Mouse (Mus musculus): ENCODE results near the gene Tmc5.

The Tmc5 gene

DNA sequence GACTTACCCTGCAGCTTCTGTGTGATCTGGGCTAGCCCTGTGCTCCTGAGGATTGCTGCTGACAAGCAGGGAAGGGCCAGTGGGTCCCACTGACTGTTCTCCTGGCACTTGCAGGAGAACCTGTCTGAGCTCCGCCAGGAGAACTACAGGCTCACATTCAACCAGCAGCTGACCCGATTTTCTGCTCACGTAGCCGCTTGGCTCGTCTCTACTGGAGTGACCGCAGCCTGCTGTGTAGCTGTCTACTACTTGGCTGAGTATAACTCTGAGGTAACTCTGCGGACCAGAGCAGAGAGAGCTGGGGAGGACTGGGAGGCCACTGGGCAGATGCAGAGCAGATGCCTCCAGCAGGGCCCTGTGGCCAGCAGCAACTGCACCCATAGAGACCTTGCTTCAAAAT is 52.2 kb downstream of the Tmc5 start:
- POLR2A ChIA-PET: no interaction called here
- CTCF ChIA-PET: interaction anchor here in 2 of 4 experiments (0.6 to 1.2 kb wide), 2 partner anchors 131 to 843 kb away, joined by 3 to 4 read pairs; no protein-coding TSS in a partner anchor

DNA sequence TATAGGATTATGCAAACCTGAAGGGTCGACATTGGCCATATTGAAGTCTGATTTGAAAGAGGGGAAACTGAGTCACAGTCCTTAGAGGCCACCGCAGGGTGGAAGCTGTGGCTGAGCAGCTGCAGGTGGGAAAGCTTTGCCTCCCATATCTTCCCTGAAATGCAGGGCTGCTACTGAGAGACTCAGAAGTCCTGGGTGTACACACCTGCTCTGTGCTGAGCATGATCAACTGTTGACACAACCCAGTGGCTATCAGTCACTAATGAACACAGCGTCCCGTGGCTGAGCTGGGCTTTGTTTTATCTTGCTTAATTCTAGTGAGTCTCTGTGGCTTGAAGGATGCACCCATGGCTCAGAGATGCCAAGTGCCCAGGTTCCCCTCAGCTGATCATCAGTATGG is 53.0 kb downstream of the Tmc5 start:
- ChIA-PET CTCF (interaction anchor here in 1 of 4 experiments (1.2 kb wide), 1 partner anchor 131 kb away, joined by 4 read pairs; no protein-coding TSS in a partner anchor), POLR2A (interaction anchor here in 3 of 4 experiments (0.5 to 1.2 kb wide), 3 partner anchors 9 to 41 kb away, joined by 3 to 4 read pairs (median 3); no protein-coding TSS in a partner anchor)

DNA sequence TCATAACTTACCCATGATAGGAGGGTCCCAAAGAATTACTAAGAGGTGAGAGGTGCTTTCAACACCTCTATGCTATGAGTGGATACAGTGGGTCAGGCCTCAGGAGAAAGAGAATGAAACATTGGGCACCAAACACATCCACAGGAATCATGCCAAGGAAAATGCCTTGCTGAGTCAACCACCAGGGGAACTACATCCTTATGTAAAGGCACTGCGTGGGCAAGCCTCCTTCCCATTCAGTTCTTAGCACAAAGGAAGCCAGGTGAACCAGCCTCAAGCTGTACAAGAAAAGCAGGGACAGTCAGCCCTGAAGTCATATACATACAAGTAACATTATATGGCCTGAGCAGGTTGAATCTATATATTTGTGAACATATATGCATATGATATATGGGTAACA is 53.8 kb downstream of the Tmc5 start:
- ChIA-PET CTCF (no interaction called here), POLR2A (interaction anchor here in 1 of 4 experiments (1.2 to 1.5 kb wide), 2 partner anchors 8 to 9 kb away, joined by 4 read pairs; no protein-coding TSS in a partner anchor)

DNA sequence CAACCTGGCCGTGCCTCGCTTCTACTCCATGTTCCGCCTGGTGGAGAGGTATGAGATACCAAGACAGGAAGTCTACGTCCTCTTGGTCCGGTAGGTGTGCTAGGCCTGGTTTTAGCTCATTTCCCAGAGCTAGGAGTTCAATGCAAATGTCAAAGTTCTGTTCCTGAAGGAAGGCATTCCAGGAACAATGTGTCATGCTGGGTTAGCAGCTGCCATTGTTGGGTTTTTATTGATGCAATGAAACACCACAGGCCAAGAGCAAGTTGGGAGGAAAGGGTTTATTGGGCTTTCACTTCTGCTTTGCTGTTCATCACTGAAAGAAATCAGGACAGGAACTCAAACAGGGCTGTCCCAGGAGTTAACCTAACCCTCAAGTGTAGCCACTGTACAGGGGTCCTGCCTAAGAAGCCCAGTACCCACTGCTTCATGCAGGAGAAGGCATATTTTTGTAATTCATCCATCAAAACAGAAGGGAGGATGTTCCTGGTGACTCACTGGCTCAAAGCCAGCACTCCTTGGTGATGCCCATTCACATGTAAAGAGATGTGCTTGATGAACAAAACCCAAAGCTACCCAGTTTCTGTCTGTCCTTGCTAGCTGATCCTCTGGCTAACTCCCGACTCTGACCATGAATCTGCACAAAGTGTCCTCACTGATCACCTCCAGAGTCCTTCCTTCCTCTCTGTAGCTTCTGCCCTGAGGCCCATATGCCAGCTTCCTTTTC is 55.6 kb downstream of the Tmc5 start:
- ChIA-PET CTCF (interaction anchor here in 2 of 4 experiments (0.5 to 1.3 kb wide), 4 partner anchors 15 to 178 kb away, joined by 3 to 4 read pairs (median 4); no protein-coding TSS in a partner anchor), POLR2A (interaction anchor here in 3 of 4 experiments (0.7 to 1.7 kb wide), 13 partner anchors 8 to 179 kb away, joined by 3 to 10 read pairs (median 3); partner anchors contain the start of genes Ccp110 (in 1 of the 3) and Tmc5 (in 1 of the 3))

DNA sequence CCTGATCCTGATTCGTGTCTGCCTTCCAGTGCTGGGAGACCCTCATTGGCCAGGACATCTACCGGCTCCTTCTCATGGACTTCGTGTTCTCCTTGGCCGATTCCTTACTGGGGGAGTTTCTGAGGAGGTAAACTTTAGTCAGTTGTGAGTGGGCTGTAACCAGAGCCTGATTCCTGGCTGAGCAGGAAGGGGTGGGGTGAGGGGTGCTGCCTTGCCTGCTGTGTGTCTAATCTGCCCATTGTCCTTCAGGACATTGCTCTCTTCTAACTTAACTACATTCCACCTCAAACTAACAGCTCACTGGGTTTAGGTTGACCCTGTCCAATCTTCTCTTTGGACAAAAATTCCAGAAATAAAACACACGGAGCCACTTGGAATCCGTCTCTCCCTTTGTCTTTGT is 59.6 kb downstream of the Tmc5 start:
- ChIA-PET CTCF (interaction anchor here in 1 of 4 experiments (0.7 to 1.2 kb wide), 2 partner anchors 143 to 579 kb away, joined by 3 to 4 read pairs; no protein-coding TSS in a partner anchor), POLR2A (interaction anchor here in 1 of 4 experiments (0.7 kb wide), 1 partner anchor 84 kb away, joined by 3 read pairs; no protein-coding TSS in a partner anchor)

DNA sequence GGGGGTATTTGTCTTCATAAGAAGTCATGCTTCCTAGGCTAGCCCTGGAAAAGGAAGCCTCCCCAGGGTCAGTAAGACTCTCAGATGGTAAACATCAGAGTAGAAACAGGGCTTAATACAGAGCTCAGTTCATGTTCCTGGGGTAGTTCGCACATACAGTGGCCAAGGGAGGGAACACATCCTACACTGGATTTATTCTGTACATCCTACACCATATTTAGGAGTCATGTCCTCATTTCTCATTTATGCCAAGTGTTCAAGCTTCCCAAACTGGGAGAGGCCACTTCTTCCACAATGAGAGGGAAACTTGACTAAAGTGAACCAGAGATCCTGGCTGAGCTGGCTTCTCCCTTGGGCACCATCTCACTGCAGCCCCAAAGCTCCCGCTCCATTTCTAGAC is 70.7 kb downstream of the Tmc5 start:
- POLR2A ChIA-PET: no interaction called here

DNA sequence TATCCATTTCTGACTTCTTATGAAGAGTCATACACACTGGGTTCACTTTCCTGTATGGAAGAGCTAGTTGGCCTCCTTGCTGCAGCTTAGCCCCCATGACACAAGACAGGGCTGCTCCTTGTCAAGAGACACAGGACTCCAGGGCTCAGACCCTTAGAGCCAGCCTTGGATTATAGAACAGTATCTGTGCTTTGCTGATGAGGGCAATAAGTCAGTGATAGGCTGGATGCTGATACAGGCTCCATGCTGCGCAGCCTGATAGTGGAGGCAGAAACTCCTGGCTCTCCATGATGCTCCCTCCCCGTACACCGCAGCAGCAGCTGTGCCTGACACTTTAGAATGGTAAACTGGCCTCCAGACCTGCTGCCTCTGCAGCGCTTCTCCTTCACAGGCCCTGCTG is 73.0 kb downstream of the Tmc5 start:
- ChIA-PET POLR2A (interaction anchor here in 1 of 4 experiments (0.6 kb wide), 1 partner anchor 21 kb away, joined by 3 read pairs; no protein-coding TSS in a partner anchor), CTCF (interaction anchor here in 1 of 4 experiments (0.6 kb wide), 1 partner anchor 20 kb away, joined by 3 read pairs; no protein-coding TSS in a partner anchor)

More for the DNA sequence above, 70.7 kb downstream of the Tmc5 start:
- CTCF ChIA-PET: no interaction called here

DNA sequence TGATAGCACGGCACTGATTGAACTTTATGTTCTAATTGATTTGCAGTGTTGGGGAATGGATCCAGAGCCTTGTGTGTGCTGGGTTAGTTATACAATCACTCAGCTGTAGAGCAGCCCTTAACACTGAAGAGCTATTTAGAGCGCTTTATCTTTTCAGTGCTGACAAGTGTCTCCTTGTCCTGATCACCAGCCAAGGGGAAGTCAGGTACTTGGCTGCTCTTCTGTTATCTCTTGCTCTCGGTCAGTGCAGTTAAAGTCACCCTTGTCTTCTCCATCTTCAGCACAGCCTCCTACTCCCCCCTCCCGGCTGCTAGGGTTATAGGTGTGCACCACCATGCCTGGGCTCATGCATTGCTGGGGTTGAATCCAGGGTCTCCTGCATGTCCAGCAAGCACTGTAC is 79.7 kb downstream of the Tmc5 start:
- CTCF ChIA-PET: interaction anchor here in 1 of 4 experiments (1.0 kb wide), 1 partner anchor 334 kb away, joined by 3 read pairs; no protein-coding TSS in a partner anchor
- POLR2A ChIA-PET: interaction anchor here in 2 of 4 experiments (0.6 to 1.4 kb wide), 3 partner anchors 10 to 379 kb away, joined by 3 to 5 read pairs (median 3); no protein-coding TSS in a partner anchor

DNA sequence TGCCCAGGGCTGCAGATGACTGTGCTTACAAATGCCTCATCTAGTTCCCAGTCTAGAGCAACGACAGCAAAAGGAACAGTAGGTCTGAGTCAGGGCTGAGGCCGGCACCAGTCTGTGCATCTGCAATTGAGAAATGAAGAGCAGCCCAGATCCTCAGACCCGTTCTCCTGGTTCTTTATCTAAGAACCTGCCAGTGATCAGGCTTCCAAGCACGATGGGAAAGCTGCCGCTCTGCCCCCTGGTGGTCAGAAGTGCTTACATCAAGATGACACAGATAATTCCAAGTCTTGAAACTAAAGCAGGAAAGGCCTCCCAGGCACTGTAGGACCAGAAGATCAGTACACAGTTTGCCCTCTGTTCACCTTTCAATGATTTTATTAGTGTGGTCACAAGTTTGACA is 91.1 kb downstream of the Tmc5 start:
- ChIA-PET POLR2A (interaction anchor here in 2 of 4 experiments (0.5 to 0.6 kb wide), 3 partner anchors 56 to 576 kb away, joined by 3 to 4 read pairs (median 3); partner anchors contain the start of gene Rps15a (in 1 of the 2)), CTCF (interaction anchor here (0.9 to 3.0 kb wide), 12 partner anchors 10 to 383 kb away, joined by 3 to 21 read pairs (median 4); partner anchors contain the start of gene Tmc5 (in 1 of the 4))

DNA sequence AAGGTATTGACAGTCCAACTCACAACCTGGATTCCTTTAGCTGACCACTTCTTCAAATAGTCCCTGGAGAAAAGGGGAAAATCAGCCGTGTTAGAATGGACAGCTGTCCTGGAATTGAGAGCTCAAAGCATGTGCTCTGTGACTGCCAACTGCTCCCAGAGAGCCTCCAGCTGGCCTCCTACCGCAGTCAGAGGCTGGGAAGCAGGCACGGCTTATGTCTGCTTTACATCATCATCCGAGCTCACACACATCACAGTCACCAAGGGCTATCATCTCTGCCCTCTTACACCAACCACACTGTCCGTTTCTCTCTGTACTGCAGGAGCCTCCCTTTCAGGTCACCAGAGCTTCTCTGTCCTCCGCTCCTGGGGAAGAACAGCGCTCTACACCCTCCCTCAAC is 92.0 kb downstream of the Tmc5 start:
- ChIA-PET CTCF (interaction anchor here (0.8 to 3.0 kb wide), 15 partner anchors 10 to 384 kb away, joined by 3 to 21 read pairs (median 4); partner anchors contain the start of gene Tmc5 (in 2 of the 4)), POLR2A (interaction anchor here in 3 of 4 experiments (0.9 to 2.5 kb wide), 5 partner anchors 13 to 95 kb away, joined by 3 to 7 read pairs (median 5); partner anchors contain the start of gene Ccp110 (in 1 of the 3))

DNA sequence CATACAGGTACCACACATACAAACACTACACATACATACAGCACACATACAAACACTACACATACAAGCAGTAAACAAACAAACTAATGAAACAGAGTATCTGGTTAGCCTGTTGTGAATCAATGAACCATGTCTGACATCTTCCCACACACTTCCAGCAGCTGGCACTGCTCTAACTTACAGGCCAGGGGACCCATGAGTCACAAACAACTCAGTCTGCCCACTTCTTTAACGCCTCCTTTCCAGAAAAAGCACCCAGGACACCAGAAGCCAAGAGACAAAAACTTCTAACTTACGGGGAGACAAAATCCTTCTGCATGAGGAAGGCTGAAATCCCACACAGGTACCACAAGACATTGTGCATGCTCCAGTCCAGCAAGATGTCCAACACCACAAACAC is 94.2 kb downstream of the Tmc5 start:
- ChIA-PET POLR2A (interaction anchor here in 2 of 4 experiments (1.0 to 2.5 kb wide), 4 partner anchors 10 to 97 kb away, joined by 3 to 7 read pairs (median 4); no protein-coding TSS in a partner anchor), CTCF (interaction anchor here in 2 of 4 experiments (0.6 to 1.1 kb wide), 2 partner anchors 12 to 244 kb away, joined by 3 to 5 read pairs; no protein-coding TSS in a partner anchor)

DNA sequence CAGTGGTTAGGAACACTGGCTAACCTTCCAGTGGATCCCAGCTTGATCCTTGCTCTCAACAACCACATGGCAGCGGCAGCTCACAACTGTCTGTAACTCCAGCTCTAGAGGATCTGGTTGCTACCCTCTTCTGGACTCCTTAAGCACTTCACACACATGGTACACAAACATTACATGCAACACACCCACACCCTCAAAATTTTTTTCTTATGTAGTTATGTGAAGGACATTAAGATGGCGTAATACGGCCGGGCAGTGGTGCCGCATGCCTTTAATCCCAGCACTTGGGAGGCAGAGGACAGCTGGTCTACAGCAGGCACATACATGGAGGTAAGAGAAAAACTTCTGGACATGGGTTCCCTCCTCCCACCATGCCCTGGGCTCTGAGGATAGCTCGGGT is 99.0 kb downstream of the Tmc5 start:
- POLR2A ChIA-PET: no interaction called here

DNA sequence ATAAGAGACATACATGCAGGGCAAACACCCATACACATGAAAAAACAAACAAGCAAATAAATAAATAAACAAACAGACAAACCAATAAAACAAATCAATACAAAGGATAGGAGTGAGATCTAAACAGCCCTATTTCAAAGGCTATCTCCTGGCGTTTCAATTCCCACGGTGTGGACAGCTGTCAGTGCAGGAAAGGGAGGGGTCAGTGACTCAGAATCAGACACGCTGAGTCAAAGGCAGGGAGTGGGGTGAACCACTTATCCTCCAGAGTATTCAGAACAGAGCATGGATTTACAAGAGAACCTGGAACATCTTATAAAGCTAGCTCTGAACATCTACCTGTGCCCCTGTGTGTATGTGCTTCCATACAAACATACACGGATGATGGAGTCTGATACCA is 100.1 kb downstream of the Tmc5 start:
- CTCF ChIA-PET: interaction anchor here in 1 of 4 experiments (1.5 kb wide), 1 partner anchor 102 kb away, joined by 3 read pairs; no protein-coding TSS in a partner anchor
- POLR2A ChIA-PET: no interaction called here

More for the DNA sequence above, 99.0 kb downstream of the Tmc5 start:
- CTCF ChIA-PET: interaction anchor here in 1 of 4 experiments (1.5 kb wide), 1 partner anchor 101 kb away, joined by 3 read pairs; no protein-coding TSS in a partner anchor

DNA sequence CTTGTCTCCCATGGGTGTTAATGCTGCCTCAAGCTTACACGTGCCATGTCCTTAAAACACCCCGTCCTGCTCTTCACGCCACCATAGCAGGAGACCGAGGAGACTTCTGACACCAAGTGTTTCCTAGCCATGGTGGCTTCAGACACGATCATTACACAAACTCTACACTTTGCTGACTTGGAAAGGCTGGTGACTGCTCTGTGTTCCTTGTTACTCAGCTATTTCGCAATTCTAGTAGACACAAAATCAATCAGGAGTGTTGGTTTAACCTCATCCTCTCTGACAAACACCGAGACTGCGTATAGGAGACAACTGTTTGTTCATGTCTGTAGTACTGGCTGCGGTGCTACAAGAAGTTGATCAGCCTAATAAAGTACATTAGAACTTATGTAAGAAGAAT is 101.8 kb downstream of the Tmc5 start:
- POLR2A ChIA-PET: interaction anchor here in 3 of 4 experiments (0.8 to 1.7 kb wide), 3 partner anchors 12 to 13 kb away, joined by 3 to 5 read pairs (median 3); partner anchors contain the start of gene Ccp110 (in 1 of the 3)
- CTCF ChIA-PET: no interaction called here

DNA sequence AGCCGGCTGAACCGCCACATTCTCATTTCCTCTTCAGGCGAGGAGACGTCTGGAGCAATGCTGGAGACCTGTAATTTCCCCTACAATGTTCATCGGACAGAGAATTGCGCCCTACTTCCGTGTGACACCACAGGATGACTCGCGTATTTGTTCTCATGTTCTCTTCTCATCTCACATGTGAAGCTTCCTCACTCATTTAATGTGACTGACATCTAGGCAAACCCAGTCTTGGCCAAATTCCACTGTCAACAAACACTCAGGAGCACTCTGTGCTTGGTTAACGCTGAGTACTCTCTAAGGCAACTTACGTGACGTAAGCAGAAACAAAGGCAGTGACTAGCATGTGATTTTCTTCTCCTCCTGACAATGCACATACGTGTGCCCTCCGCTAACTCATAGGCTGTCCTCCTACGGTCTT is 106.1 kb downstream of the Tmc5 start:
- ChIA-PET POLR2A (interaction anchor here in 3 of 4 experiments (0.9 to 2.3 kb wide), 7 partner anchors 9 to 170 kb away, joined by 3 to 6 read pairs (median 4); partner anchors contain the start of genes Ccp110 (in 1 of the 3), Coq7 (in 1 of the 3) and Vps35l (in 1 of the 3)), CTCF (no interaction called here)

DNA sequence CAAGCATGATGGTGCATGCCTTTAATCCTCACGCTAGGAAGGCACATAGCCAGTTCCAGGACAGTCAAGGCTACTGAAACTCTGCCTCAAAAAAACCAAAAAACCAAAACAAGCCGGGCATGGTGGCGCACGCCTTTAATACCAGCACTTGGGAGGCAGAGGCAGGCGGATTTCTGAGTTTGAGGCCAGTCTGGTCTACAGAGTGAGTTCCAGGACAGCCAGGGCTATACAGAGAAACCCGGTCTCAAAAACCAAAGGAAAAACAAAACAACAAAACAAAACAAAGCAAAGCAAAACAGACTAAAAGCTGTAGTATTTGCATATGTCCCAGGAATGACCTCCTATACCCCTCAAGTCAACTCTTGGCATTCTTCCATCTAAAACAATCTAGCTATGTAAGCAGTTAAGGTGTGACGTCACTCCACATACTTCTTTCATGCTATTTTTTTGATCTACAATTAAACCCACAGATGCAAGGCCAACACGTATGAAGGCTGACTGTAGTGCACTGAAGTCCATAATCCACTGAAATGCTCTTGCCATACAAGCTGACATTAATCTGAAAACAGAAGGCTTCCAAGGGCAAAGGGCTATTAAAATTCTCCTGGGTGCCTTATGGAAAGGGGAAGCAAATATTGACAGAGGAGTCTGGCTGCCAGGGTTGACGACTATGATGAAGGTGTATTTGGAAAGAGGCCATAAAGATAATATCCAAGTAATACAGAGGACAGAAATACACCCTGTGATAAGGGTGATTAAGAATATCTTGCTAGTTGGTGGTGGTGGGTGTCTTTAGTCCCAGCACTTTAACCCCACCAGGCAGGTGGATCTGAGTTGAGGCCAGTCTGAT is 107.1 kb downstream of the Tmc5 start:
- ChIA-PET POLR2A (interaction anchor here in 2 of 4 experiments (0.7 to 1.2 kb wide), 5 partner anchors 14 to 171 kb away, joined by 3 to 4 read pairs (median 3); partner anchors contain the start of gene Coq7 (in 1 of the 2)), CTCF (interaction anchor here in 1 of 4 experiments (0.5 kb wide), 1 partner anchor 107 kb away, joined by 6 read pairs; the partner anchor contains the start of gene Tmc5)

DNA sequence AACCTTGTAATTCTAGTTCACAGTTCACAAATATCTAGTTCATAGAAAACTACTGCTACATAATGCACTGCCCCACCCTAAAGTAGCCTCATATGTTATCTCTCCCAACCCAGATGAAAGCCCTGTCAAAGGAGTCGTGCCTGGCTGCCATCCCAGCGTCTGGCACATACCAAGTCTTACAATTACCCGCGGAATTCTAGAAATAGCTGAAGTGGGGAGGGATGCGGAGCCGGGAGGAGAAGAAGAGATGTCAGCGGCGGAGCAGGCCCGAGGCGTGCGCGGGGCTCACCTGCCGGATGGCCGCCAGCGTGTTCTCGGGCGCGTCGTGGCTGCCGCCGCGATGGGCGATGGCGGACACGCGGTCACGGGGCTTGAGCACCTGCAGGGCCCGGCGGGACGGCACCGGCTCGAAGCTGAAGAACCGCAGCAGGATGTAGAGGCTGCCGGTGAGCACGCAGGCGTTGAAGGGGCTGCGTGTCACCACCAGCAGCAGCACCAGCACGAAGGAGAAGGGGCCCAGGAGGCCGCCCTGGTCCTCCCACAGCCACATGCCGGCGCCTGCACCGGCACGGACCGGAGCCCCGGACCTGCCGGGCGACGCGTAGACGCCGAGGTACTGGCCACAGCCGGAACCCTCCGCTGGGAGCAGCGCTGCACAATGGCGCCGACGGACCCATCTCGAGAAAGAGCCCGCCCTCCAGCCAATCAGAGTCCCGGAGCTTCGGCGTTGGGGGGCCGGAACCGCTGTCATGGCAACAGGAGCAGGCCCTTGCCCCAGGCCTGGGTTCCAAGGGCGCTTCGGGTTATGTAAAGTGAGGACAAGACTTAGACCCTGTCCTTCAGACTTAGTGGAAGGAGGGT is 108.2 kb downstream of the Tmc5 start, which contains the start of gene Gde1:
Gene Gde1, minus strand, starts transcription at position 678 of the 861 bp plus-strand sequence.
- ChIA-PET CTCF (interaction anchor here in 3 of 4 experiments (0.5 to 1.0 kb wide), 3 partner anchors 15 to 112 kb away, joined by 3 to 4 read pairs (median 3); no protein-coding TSS in a partner anchor), POLR2A (interaction anchor here in 3 of 4 experiments (0.5 to 1.3 kb wide), 14 partner anchors 9 to 578 kb away, joined by 3 to 9 read pairs (median 3); partner anchors contain the start of gene Vps35l (in 1 of the 3))
